Mouse (Mus musculus) intestine, postnatal 0 days (tissue): Measurements from ENCODE around the gene Prss58. TPM values are rescaled to one million over a fixed set of nuclear protein-coding genes. Genes with fewer than 3 reads are reported as not detected.

Experiments used
- ATAC-seq: fragments of 200-750 bp; cut with Nextera tagmentation; 2 replicates; pipeline ENCODE4 v1.8.0; 2017; ENCODE audit warnings: mild to moderate bottlenecking, moderate TSS enrichment, moderate library complexity
- H3K27ac ChIP-seq: fragments of 300-500 bp; sonication (generic); 2 replicates; pipeline ENCODE4 v1.5.1; 2014; ENCODE audit warnings: mild to moderate bottlenecking, low read depth, low read length, moderate library complexity
- H3K27me3 ChIP-seq: fragments of 300-500 bp; sonication (generic); replicated peaks from 2 replicates; pipeline ENCODE4 v1.6.1; 2014; ENCODE audit warnings: low read length, mixed read lengths; ENCODE audit not compliant: control insufficient read depth, insufficient read depth
- H3K36me3 ChIP-seq: fragments of 300-500 bp; sonication (generic); 2 replicates; pipeline ENCODE4 v1.6.1; 2014; ENCODE audit warnings: mild to moderate bottlenecking, moderate library complexity; ENCODE audit not compliant: control insufficient read depth, insufficient read depth
- H3K4me1 ChIP-seq: fragments of 300-500 bp; sonication (generic); replicated peaks from 2 replicates; pipeline ENCODE4 v1.6.1; 2014; ENCODE audit warnings: antibody characterized with exemption, low read length, mixed read lengths; ENCODE audit not compliant: control insufficient read depth, insufficient read depth
- H3K4me2 ChIP-seq: fragments of 300-500 bp; sonication (generic); replicated peaks from 2 replicates; pipeline ENCODE4 v1.6.1; 2014; ENCODE audit warnings: low read depth, mild to moderate bottlenecking, moderate library complexity
- H3K4me3 ChIP-seq: fragments of 300-500 bp; sonication (generic); 2 replicates; pipeline ENCODE4 v1.5.1; 2014; ENCODE audit warnings: low read depth, low read length
- H3K9ac ChIP-seq: fragments of 300-500 bp; sonication (generic); 2 replicates; pipeline ENCODE4 v1.6.1; 2014; ENCODE audit warnings: mild to moderate bottlenecking, low read depth, low read length
- H3K9me3 ChIP-seq: fragments of 300-500 bp; sonication (generic); 2 replicates; pipeline ENCODE4 v1.6.1; 2016; ENCODE audit warnings: mixed run types; ENCODE audit not compliant: control insufficient read depth
- CTCF ChIP-seq: sonication (generic); IDR thresholded peaks from 2 replicates; pipeline ENCODE4 v1.5.1; 2016; ENCODE audit warnings: low read depth, mild to moderate bottlenecking, control low read depth, antibody characterized with exemption, moderate library complexity
- WGBS: fragments of 180-500 bp; shearing (Covaris S2); extraction: QIAGEN DNeasy Blood & Tissue Kit; methylation state at CpG from one replicate; pipeline ENCODE4 v1.1.7; 2014; 5-methylcytosine and 5-hydroxymethylcytosine counted together
- polyA plus RNA-seq: library from polyadenylated mRNA; unstranded; fragments of >200 nt; fragmentation: Nextera tagmentation; extraction: Ambion mirVana; gene quantifications from 2 replicates; pipeline ENCODE4 v1.2.1, GENCODE M21; 2015

Prss58 gene
- polyA plus RNA-seq: not detected in 2 replicates

DNA sequence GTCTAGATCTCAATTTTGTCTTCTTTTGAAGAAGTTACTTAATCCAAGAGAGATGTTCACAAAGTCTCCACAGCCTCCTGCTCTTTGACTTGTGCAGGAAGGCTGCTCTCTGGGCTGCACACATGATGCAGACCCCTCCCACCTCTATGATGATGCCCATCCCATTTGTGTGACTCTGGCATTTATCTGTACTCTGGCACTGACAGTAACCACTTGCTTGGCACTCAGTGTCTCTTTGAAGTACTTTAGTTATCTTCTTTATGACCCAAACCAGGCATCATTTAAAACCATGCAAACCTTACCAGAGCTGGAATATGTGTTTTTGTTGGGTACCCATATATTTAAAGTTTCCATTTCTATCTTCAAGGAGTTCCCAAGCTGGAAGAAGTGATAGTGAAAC, at the start of gene Prss58:
Gene Prss58, minus strand, starts transcription at position 101 of the 400 bp plus-strand sequence.
- H3K27me3 ChIP-seq: no peaks in the 10 kb centered on the region
- no peak within 1 kb of the TSS for H3K9ac ChIP-seq
- no peaks in the 10 kb centered on the region for H3K4me1 ChIP-seq
- TF ChIP-seq CTCF: no peak
- ATAC-seq: no peak
- H3K9me3 ChIP-seq: no peaks in the 10 kb centered on the region
- H3K4me2 ChIP-seq: no peak within 1 kb of the TSS
- H3K27ac ChIP-seq: no peak within 1 kb of the TSS
- no peak within 1 kb of the TSS for H3K4me3 ChIP-seq
- no peaks in the 10 kb centered on the region for H3K36me3 ChIP-seq

DNA sequence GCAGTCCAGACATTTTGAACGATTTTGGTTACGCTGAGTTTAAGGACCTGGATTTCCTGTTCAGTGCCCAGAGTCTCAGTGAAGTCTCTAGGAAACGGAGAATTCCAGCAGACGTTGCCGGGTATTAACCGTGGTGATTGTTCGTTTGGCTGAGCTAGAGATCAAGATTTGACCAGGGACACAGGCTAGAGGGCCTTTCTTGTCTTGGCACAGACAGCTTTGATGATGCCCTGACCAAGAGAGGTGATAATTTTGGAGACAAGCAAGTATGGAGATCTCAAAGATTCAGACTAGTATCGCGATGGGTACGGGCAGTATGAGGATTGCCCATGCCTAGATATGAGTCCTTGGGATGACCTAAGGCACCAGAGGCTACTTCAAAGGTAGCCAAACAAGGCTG, 40.3 kb upstream of the Prss58 start, which contains the start of gene 1700074P13Rik:
Gene 1700074P13Rik, minus strand, starts transcription at position 101 of the 400 bp plus-strand sequence.
- Histone ChIP-seq H3K4me1 (no peaks in the 10 kb centered on the region), H3K4me3 (no peak within 1 kb of the TSS), H3K36me3 (no peaks in the 10 kb centered on the region), H3K9me3 (no peaks in the 10 kb centered on the region), H3K9ac (no peak within 1 kb of the TSS), H3K27ac (no peak within 1 kb of the TSS), H3K27me3 (no peaks in the 10 kb centered on the region), H3K4me2 (no peak within 1 kb of the TSS)
- TF ChIP-seq CTCF: no peak
- no peak for ATAC-seq
- 92% methylated on average over 10 of the region's 10 CpGs for WGBS

DNA sequence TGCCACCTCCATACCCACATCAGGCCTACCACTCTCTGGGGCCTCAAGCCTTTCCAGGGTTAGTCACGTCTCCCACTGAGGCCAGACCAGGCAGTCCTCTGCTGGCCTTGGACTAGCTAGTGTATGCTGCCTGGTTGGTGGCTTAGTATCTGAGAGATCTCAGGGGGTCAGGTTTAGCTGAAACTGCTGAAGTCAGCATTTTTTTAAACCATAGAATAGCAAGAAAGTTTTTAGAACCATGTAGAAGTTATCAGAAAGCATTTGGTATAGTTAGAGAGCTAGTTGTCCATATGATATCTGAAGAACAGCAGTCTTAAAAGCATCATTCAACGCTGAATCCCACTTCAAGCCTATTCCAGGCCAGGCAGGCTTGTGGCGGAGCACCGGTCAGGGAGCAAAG, 19.8 kb upstream of the Prss58 start:
- Histone ChIP-seq H3K27me3 (no peaks in the 10 kb centered on the region), H3K27ac (no peak overlapping the region), H3K9ac (no peak overlapping the region), H3K4me2 (no peak overlapping the region), H3K4me3 (no peak overlapping the region), H3K9me3 (no peaks in the 10 kb centered on the region), H3K36me3 (no peaks in the 10 kb centered on the region), H3K4me1 (no peaks in the 10 kb centered on the region)
- whole genome bisulfite sequencing: 79% methylated on average over 4 of the region's 4 CpGs
- no peak for ATAC-seq
- TF ChIP-seq CTCF: no peak

DNA sequence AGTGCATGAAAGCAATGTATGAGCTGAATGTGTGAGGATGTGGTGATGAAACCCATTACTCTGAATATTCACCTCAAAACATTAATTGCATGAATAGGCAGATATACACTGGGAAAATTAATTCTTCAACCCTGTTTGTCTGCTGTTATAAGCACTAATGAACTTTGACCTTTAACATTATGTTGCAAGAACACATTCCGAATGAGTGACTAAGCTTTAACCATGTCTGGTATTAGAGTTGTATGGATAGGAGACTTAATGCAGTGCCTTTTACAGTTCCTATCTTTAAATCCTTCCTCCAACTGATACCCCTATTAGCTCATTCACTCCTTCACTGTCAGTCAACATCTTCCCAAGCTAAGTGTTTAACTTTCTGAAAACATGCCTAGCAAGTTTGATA, 5.5 kb downstream of the Prss58 start:
- TF ChIP-seq CTCF: no peak
- H3K4me1 ChIP-seq: no peaks in the 10 kb centered on the region
- H3K27ac ChIP-seq: no peak overlapping the region
- H3K36me3 ChIP-seq: no peaks in the 10 kb centered on the region
- WGBS: 43% methylated on average over 1 of the region's 1 CpGs
- H3K9me3 ChIP-seq: no peaks in the 10 kb centered on the region
- no peak overlapping the region for H3K4me2 ChIP-seq
- no peak overlapping the region for H3K9ac ChIP-seq
- H3K4me3 ChIP-seq: no peak overlapping the region
- ATAC-seq: peak; percentile 63
- no peaks in the 10 kb centered on the region for H3K27me3 ChIP-seq

DNA sequence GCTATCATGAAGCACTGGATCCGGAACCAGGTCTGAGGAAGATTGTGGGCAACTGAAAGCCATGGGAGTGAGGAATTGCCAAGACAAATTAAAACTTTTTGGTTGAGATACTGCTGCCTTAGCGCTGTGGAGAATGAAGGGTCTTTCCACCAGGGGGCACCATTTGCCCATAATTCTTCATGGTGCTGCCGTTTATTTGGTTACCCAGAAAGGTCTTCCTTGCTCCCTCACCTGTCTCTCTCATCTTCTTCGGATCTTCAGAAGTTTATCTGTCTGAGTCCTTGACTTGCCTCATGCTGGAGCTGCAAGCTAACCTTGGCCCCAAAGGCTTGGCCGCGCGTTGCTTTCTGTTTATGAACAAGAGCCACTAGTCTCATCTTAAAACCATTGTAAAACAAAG, 6.6 kb downstream of the Prss58 start:
- Histone ChIP-seq H3K9ac (no peak overlapping the region), H3K27ac (no peak overlapping the region), H3K27me3 (no peaks in the 10 kb centered on the region), H3K4me1 (no peaks in the 10 kb centered on the region), H3K9me3 (no peaks in the 10 kb centered on the region), H3K4me2 (no peak overlapping the region), H3K4me3 (no peak overlapping the region), H3K36me3 (no peaks in the 10 kb centered on the region)
- ATAC-seq: no peak
- TF ChIP-seq CTCF: peak; percentile 72
- 34% methylated on average over 7 of the region's 7 CpGs for WGBS

DNA sequence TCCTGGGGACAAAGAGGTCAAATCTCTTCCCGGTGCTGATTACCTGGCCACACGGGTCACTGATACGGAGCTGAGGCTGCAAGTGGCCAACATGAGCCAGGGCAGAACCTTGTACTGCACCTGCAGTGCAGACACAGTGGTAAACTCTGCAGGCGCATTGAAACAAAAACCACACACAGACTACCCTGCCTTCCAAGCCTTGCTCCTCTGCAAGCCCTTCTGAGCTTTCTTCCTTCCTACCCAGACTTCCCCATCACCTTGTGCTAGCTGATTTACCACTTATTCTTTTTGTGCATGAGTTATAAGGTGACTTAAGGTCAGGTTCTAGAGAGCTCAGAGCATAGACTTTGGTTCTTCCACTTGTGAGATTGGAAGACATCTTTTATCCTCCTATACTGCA, 8.4 kb downstream of the Prss58 start:
- Histone ChIP-seq H3K36me3 (no peaks in the 10 kb centered on the region), H3K4me1 (no peaks in the 10 kb centered on the region), H3K4me2 (no peak overlapping the region), H3K9ac (no peak overlapping the region), H3K9me3 (no peaks in the 10 kb centered on the region), H3K4me3 (no peak overlapping the region), H3K27me3 (no peaks in the 10 kb centered on the region), H3K27ac (no peak overlapping the region)
- no peak for TF ChIP-seq CTCF
- ATAC-seq: no peak
- 76% methylated on average over 4 of the region's 4 CpGs for WGBS

DNA sequence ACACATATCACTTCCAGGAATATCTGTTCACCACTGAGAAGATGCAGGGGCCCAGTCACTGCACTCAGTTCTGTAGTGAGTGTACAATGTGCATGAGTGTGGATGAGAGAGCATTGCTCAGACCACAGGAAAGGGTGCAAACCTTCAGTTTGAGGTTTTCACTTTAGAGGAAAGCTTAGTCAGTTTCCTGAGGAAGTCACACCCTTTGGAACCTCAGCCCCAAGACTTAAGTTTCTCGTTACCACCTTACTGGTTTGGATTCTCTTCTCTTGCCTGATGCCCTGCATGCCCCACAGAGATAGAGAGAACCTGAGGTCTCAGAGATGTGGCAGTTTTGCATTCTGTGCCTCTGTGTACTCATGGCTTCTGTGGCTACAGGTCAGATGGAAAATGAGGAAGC, 9.2 kb downstream of the Prss58 start:
- no peaks in the 10 kb centered on the region for H3K36me3 ChIP-seq
- H3K4me3 ChIP-seq: no peak overlapping the region
- no peak overlapping the region for H3K9ac ChIP-seq
- H3K4me1 ChIP-seq: no peaks in the 10 kb centered on the region
- no peak overlapping the region for H3K27ac ChIP-seq
- no peak for ATAC-seq
- no peaks in the 10 kb centered on the region for H3K27me3 ChIP-seq
- no peak overlapping the region for H3K4me2 ChIP-seq
- 72% methylated on average over 1 of the region's 1 CpGs for WGBS
- TF ChIP-seq CTCF: no peak
- no peaks in the 10 kb centered on the region for H3K9me3 ChIP-seq
